Mouse (Mus musculus): ENCODE data around the gene Gm9964.

The Gm9964 gene

DNA sequence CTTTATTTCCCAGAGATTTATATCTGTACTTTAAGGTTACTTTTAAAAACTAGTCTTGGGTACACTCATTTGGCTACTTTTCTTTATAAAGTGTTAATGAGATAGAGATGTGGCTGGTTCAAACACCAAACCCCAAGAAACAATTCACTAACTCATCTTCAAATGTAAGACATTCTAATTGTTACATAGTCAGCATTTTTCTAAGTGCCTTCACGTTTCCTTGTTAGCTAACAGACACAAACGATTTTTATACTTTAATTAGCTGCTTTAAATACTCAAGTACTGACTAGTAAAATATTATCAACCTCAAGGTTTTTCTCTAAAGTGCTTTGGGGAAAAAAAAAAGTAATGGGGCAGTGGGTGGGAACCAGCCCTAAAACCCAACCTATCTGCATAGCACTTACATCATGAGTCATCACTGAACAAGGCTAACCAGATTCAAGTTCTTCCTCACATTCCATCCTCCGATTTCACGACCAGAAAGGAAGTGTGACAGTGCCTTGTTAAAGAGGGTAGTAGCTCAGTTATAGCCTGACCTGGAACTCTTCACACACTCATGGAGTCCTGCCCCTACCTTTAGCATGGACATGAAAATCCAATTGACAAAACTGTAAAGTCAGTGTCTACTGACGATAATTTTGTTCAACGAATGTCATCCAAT is 43.7 kb downstream of the Gm9964 start:
- DNase-seq, result no peak

All from cerebellum, postnatal 14 days (tissue).